Mouse (Mus musculus) embryonic facial prominence, embryonic 13.5 days (tissue): ENCODE data around the gene Slc45a1. TPM values are rescaled to one million over a fixed set of nuclear protein-coding genes. Genes with fewer than 3 reads are reported as not detected.

Source experiments
- ATAC-seq: fragments of 200-750 bp; cut with Nextera tagmentation; 2 replicates; pipeline ENCODE4 v1.8.0; 2017; ENCODE audit warnings: low read depth; ENCODE audit not compliant: insufficient number of reproducible peaks, insufficient read depth, low FRiP score, low TSS enrichment
- H3K27ac ChIP-seq: fragments of 300-500 bp; sonication (generic); 2 replicates; pipeline ENCODE4 v1.5.1; 2015; ENCODE audit warnings: moderate library complexity, mild to moderate bottlenecking, inconsistent platforms
- H3K27me3 ChIP-seq: fragments of 300-500 bp; sonication (generic); 2 replicates; pipeline ENCODE4 v1.6.1; 2015; ENCODE audit warnings: mild to moderate bottlenecking, inconsistent platforms
- H3K36me3 ChIP-seq: fragments of 300-500 bp; sonication (generic); 2 replicates; pipeline ENCODE4 v1.6.1; 2015; ENCODE audit warnings: mild to moderate bottlenecking, inconsistent platforms
- H3K4me1 ChIP-seq: fragments of 300-500 bp; sonication (generic); 2 replicates; pipeline ENCODE4 v1.6.1; 2015; ENCODE audit warnings: inconsistent platforms
- H3K4me2 ChIP-seq: fragments of 300-500 bp; sonication (generic); 2 replicates; pipeline ENCODE4 v1.6.1; 2015; ENCODE audit warnings: moderate library complexity, mild to moderate bottlenecking, inconsistent platforms
- H3K4me3 ChIP-seq: fragments of 300-500 bp; sonication (generic); 2 replicates; pipeline ENCODE4 v1.5.1; 2015; ENCODE audit warnings: mild to moderate bottlenecking, inconsistent platforms
- H3K9ac ChIP-seq: fragments of 300-500 bp; sonication (generic); 2 replicates; pipeline ENCODE4 v1.6.1; 2015; ENCODE audit warnings: mild to moderate bottlenecking, inconsistent platforms
- H3K9me3 ChIP-seq: fragments of 300-500 bp; sonication (generic); 2 replicates; pipeline ENCODE4 v1.6.1; 2016; ENCODE audit warnings: inconsistent platforms
- WGBS: fragments of 180-500 bp; shearing (Covaris S2); methylation state at CpG from one replicate; pipeline ENCODE4 v1.1.7; 2015; ENCODE audit warnings: mixed read lengths; 5-methylcytosine and 5-hydroxymethylcytosine counted together
- polyA plus RNA-seq: library from polyadenylated mRNA; unstranded; fragments of >200 nt; fragmentation: Nextera tagmentation; extraction: Ambion mirVana; gene quantifications from 2 replicates; pipeline ENCODE4 v1.2.1, GENCODE M21; 2015

The Slc45a1 gene
- polyA plus RNA-seq, 1 experiment from 2014 or later = 0.52 TPM

- Histone ChIP-seq H3K9me3 (no peaks in the 10 kb centered on the region), H3K27ac (peak overlapping the region; percentile 68), H3K4me2 (no peak overlapping the region), H3K4me3 (no peak overlapping the region), H3K4me1 (peaks cover 24% of the 10 kb centered on the region), H3K27me3 (no peaks in the 10 kb centered on the region), H3K9ac (no peak overlapping the region), H3K36me3 (no peaks in the 10 kb centered on the region; the same call in 1 of the 2 replicates)
- WGBS = 53% methylated on average over 3 of the region's 3 CpGs
- ATAC-seq = peak; percentile 56; the same call in 1 of the 2 replicates
These were observed 52.6 kb downstream of the Slc45a1 start for GRCm38 (mm10) chr4:150599119-150599992.

- WGBS = 76% methylated on average over 1 of the region's 1 CpGs
- Histone ChIP-seq H3K9me3 (no peaks in the 10 kb centered on the region), H3K9ac (no peak overlapping the region), H3K27ac (no peak overlapping the region), H3K4me2 (no peak overlapping the region), H3K4me3 (no peak overlapping the region), H3K36me3 (no peaks in the 10 kb centered on the region; the same call in 1 of the 2 replicates), H3K27me3 (no peaks in the 10 kb centered on the region), H3K4me1 (peaks cover 25% of the 10 kb centered on the region)
- no peak for ATAC-seq
These were observed 53.3 kb downstream of the Slc45a1 start for GRCm38 (mm10) chr4:150598686-150599085.

GRCm38 (mm10) chr4:150595991-150596390 is 56.0 kb downstream of the Slc45a1 start:
- Histone ChIP-seq H3K9ac (no peak overlapping the region), H3K4me1 (peaks cover 43% of the 10 kb centered on the region), H3K4me3 (no peak overlapping the region), H3K27ac (no peak overlapping the region), H3K4me2 (no peak overlapping the region), H3K9me3 (no peaks in the 10 kb centered on the region), H3K27me3 (no peaks in the 10 kb centered on the region), H3K36me3 (no peaks in the 10 kb centered on the region; the same call in 1 of the 2 replicates)
- no peak for ATAC-seq
- WGBS = 91% methylated on average over 5 of the region's 5 CpGs

GRCm38 (mm10) chr4:150595071-150595470 is 56.9 kb downstream of the Slc45a1 start:
- no peaks in the 10 kb centered on the region for H3K27me3 ChIP-seq
- H3K27ac ChIP-seq = no peak overlapping the region
- no peak overlapping the region for H3K4me3 ChIP-seq
- H3K9me3 ChIP-seq = no peaks in the 10 kb centered on the region
- H3K36me3 ChIP-seq = no peaks in the 10 kb centered on the region; the same call in 1 of the 2 replicates
- H3K9ac ChIP-seq = no peak overlapping the region
- ATAC-seq = no peak
- WGBS = 77% methylated on average over 3 of the region's 3 CpGs
- H3K4me2 ChIP-seq = no peak overlapping the region
- peaks cover 51% of the 10 kb centered on the region for H3K4me1 ChIP-seq

GRCm38 (mm10) chr4:150594298-150594829 is 57.6 kb downstream of the Slc45a1 start:
- Histone ChIP-seq H3K4me3 (no peak overlapping the region), H3K36me3 (no peaks in the 10 kb centered on the region), H3K27ac (no peak overlapping the region), H3K4me1 (peaks cover 50% of the 10 kb centered on the region), H3K9me3 (no peaks in the 10 kb centered on the region), H3K4me2 (no peak overlapping the region), H3K27me3 (no peaks in the 10 kb centered on the region), H3K9ac (no peak overlapping the region)
- 85% methylated on average over 4 of the region's 4 CpGs for WGBS
- ATAC-seq = no peak

GRCm38 (mm10) chr4:150593473-150594217 is 58.3 kb downstream of the Slc45a1 start:
- no peaks in the 10 kb centered on the region for H3K27me3 ChIP-seq
- peaks cover 47% of the 10 kb centered on the region for H3K4me1 ChIP-seq
- H3K4me3 ChIP-seq = no peak overlapping the region
- no peak for ATAC-seq
- H3K27ac ChIP-seq = no peak overlapping the region
- WGBS = 73% methylated on average over 4 of the region's 4 CpGs
- H3K36me3 ChIP-seq = no peaks in the 10 kb centered on the region
- H3K9me3 ChIP-seq = no peaks in the 10 kb centered on the region
- no peak overlapping the region for H3K9ac ChIP-seq
- no peak overlapping the region for H3K4me2 ChIP-seq

- no peak overlapping the region for H3K9ac ChIP-seq
- no peak for ATAC-seq
- H3K4me1 ChIP-seq = peaks cover 46% of the 10 kb centered on the region
- WGBS = 82% methylated on average over 6 of the region's 6 CpGs
- H3K27me3 ChIP-seq = no peaks in the 10 kb centered on the region
- no peak overlapping the region for H3K27ac ChIP-seq
- H3K36me3 ChIP-seq = no peaks in the 10 kb centered on the region
- no peak overlapping the region for H3K4me3 ChIP-seq
- H3K9me3 ChIP-seq = no peaks in the 10 kb centered on the region
- H3K4me2 ChIP-seq = no peak overlapping the region
These were observed 59.9 kb downstream of the Slc45a1 start for GRCm38 (mm10) chr4:150592087-150592486.

- Histone ChIP-seq H3K27me3 (no peaks in the 10 kb centered on the region), H3K9ac (no peak overlapping the region), H3K4me3 (no peak overlapping the region), H3K27ac (no peak overlapping the region), H3K9me3 (no peaks in the 10 kb centered on the region), H3K4me1 (peaks cover 51% of the 10 kb centered on the region), H3K4me2 (no peak overlapping the region), H3K36me3 (no peaks in the 10 kb centered on the region)
- WGBS = 61% methylated on average over 4 of the region's 4 CpGs
- ATAC-seq = no peak
These were observed 60.4 kb downstream of the Slc45a1 start for GRCm38 (mm10) chr4:150591602-150592001.

- no peaks in the 10 kb centered on the region for H3K27me3 ChIP-seq
- no peaks in the 10 kb centered on the region for H3K36me3 ChIP-seq
- no peak overlapping the region for H3K4me2 ChIP-seq
- H3K4me1 ChIP-seq = peaks cover 56% of the 10 kb centered on the region
- H3K9me3 ChIP-seq = no peaks in the 10 kb centered on the region
- no peak for ATAC-seq
- H3K4me3 ChIP-seq = no peak overlapping the region
- H3K9ac ChIP-seq = no peak overlapping the region
- H3K27ac ChIP-seq = no peak overlapping the region
- WGBS = 46% methylated on average over 3 of the region's 3 CpGs
These were observed 61.2 kb downstream of the Slc45a1 start for GRCm38 (mm10) chr4:150590621-150591282.

GRCm38 (mm10) chr4:150588300-150588621 is 63.7 kb downstream of the Slc45a1 start:
- Histone ChIP-seq H3K4me1 (peaks cover 72% of the 10 kb centered on the region), H3K4me2 (no peak overlapping the region), H3K9ac (no peak overlapping the region), H3K4me3 (no peak overlapping the region), H3K27ac (no peak overlapping the region), H3K27me3 (no peaks in the 10 kb centered on the region), H3K9me3 (no peaks in the 10 kb centered on the region), H3K36me3 (no peaks in the 10 kb centered on the region)
- WGBS = 77% methylated on average over 2 of the region's 2 CpGs
- ATAC-seq = no peak

- no peak overlapping the region for H3K4me3 ChIP-seq
- H3K9me3 ChIP-seq = no peaks in the 10 kb centered on the region
- no peaks in the 10 kb centered on the region for H3K27me3 ChIP-seq
- no peak overlapping the region for H3K4me2 ChIP-seq
- no peaks in the 10 kb centered on the region for H3K36me3 ChIP-seq
- ATAC-seq = no peak
- H3K4me1 ChIP-seq = peaks cover 76% of the 10 kb centered on the region
- H3K9ac ChIP-seq = no peak overlapping the region
- WGBS = 72% methylated on average over 8 of the region's 8 CpGs
- no peak overlapping the region for H3K27ac ChIP-seq
These were observed 64.2 kb downstream of the Slc45a1 start for GRCm38 (mm10) chr4:150587597-150588299.
